Mouse (Mus musculus) stomach, embryonic 15.5 days (tissue): ENCODE data around the gene Dnase2b. TPM values are rescaled to one million over a fixed set of nuclear protein-coding genes. Genes with fewer than 3 reads are reported as not detected.

Source experiments
- ATAC-seq: fragments of 200-750 bp; cut with Nextera tagmentation; 2 replicates; pipeline ENCODE4 v1.8.0; 2017; ENCODE audit warnings: low read depth, moderate number of reproducible peaks, moderate TSS enrichment; ENCODE audit not compliant: insufficient read depth, low FRiP score
- H3K27ac ChIP-seq: fragments of 300-500 bp; sonication (generic); 2 replicates; pipeline ENCODE4 v1.5.1; 2015; ENCODE audit warnings: mild to moderate bottlenecking, inconsistent platforms
- H3K27me3 ChIP-seq: fragments of 300-500 bp; sonication (generic); replicated peaks from 2 replicates; pipeline ENCODE4 v1.6.1; 2015; ENCODE audit warnings: inconsistent platforms
- H3K36me3 ChIP-seq: fragments of 300-500 bp; sonication (generic); 2 replicates; pipeline ENCODE4 v1.6.1; 2015; ENCODE audit warnings: inconsistent platforms
- H3K4me1 ChIP-seq: fragments of 300-500 bp; sonication (generic); 2 replicates; pipeline ENCODE4 v1.6.1; 2015; ENCODE audit warnings: inconsistent platforms
- H3K4me2 ChIP-seq: fragments of 300-500 bp; sonication (generic); 2 replicates; pipeline ENCODE4 v1.6.1; 2015; ENCODE audit warnings: mild to moderate bottlenecking, inconsistent platforms
- H3K4me3 ChIP-seq: fragments of 300-500 bp; sonication (generic); replicated peaks from 2 replicates; pipeline ENCODE4 v1.5.1; 2015; ENCODE audit warnings: inconsistent platforms
- H3K9ac ChIP-seq: fragments of 300-500 bp; sonication (generic); 2 replicates; pipeline ENCODE4 v1.6.1; 2015; ENCODE audit warnings: inconsistent platforms
- H3K9me3 ChIP-seq: fragments of 300-500 bp; sonication (generic); 2 replicates; pipeline ENCODE4 v1.6.1; 2016; ENCODE audit warnings: inconsistent platforms
- WGBS: fragments of 180-500 bp; shearing (Covaris S2); methylation state at CpG from one replicate; pipeline ENCODE4 v1.1.7; 2015; 5-methylcytosine and 5-hydroxymethylcytosine counted together
- polyA plus RNA-seq: library from polyadenylated mRNA; unstranded; fragments of >200 nt; fragmentation: Nextera tagmentation; extraction: Ambion mirVana; gene quantifications from 2 replicates; pipeline ENCODE4 v1.2.1, GENCODE M21; 2015

The Dnase2b gene
- polyA plus RNA-seq, 1 experiment from 2014 or later, result 0.24 TPM

GRCm38 (mm10) chr3:146586616-146587015, 28.8 kb downstream of the Dnase2b start:
- Histone ChIP-seq H3K4me2 (no peak overlapping the region), H3K4me1 (no peaks in the 10 kb centered on the region), H3K9me3 (no peaks in the 10 kb centered on the region), H3K27me3 (no peaks in the 10 kb centered on the region), H3K36me3 (no peaks in the 10 kb centered on the region), H3K4me3 (no peak overlapping the region), H3K9ac (no peak overlapping the region), H3K27ac (no peak overlapping the region)
- WGBS, result 94% methylated on average over 14 of the region's 14 CpGs
- ATAC-seq, result no peak

DNA sequence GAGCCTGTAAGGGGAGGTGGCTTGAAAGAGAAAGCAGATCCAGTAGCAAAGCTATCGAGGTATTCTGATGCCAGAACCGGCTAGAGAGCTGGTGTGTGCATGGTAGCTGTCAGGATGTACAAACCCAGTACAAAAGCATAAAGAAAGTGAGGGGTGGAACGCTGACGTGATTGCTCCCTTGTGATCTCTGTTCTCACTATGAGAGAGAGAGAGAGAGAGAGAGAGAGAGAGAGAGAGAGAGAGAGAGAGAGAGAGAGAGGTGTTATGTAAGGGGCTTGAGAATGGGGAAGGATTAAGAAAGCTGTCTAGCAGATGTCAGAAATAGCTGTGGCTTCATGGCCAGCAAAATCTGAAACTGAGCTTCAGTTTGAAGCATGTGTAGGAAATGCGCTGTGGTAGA, 31.5 kb downstream of the Dnase2b start:
- no peaks in the 10 kb centered on the region for H3K36me3 ChIP-seq
- no peak overlapping the region for H3K27ac ChIP-seq
- H3K27me3 ChIP-seq, result no peaks in the 10 kb centered on the region
- no peak overlapping the region for H3K4me3 ChIP-seq
- ATAC-seq, result no peak
- H3K9me3 ChIP-seq, result no peaks in the 10 kb centered on the region
- no peak overlapping the region for H3K4me2 ChIP-seq
- WGBS, result 61% methylated on average over 5 of the region's 5 CpGs
- H3K9ac ChIP-seq, result no peak overlapping the region
- H3K4me1 ChIP-seq, result no peaks in the 10 kb centered on the region

- H3K4me2 ChIP-seq, result no peak overlapping the region
- H3K27ac ChIP-seq, result no peak overlapping the region
- H3K4me3 ChIP-seq, result no peak overlapping the region
- H3K36me3 ChIP-seq, result no peaks in the 10 kb centered on the region
- H3K4me1 ChIP-seq, result no peaks in the 10 kb centered on the region
- no peaks in the 10 kb centered on the region for H3K27me3 ChIP-seq
- no peak for ATAC-seq
- 83% methylated on average over 4 of the region's 4 CpGs for WGBS
- no peak overlapping the region for H3K9ac ChIP-seq
- no peaks in the 10 kb centered on the region for H3K9me3 ChIP-seq
Observed at GRCm38 (mm10) chr3:146583478-146583877, 31.9 kb downstream of the Dnase2b start.

DNA sequence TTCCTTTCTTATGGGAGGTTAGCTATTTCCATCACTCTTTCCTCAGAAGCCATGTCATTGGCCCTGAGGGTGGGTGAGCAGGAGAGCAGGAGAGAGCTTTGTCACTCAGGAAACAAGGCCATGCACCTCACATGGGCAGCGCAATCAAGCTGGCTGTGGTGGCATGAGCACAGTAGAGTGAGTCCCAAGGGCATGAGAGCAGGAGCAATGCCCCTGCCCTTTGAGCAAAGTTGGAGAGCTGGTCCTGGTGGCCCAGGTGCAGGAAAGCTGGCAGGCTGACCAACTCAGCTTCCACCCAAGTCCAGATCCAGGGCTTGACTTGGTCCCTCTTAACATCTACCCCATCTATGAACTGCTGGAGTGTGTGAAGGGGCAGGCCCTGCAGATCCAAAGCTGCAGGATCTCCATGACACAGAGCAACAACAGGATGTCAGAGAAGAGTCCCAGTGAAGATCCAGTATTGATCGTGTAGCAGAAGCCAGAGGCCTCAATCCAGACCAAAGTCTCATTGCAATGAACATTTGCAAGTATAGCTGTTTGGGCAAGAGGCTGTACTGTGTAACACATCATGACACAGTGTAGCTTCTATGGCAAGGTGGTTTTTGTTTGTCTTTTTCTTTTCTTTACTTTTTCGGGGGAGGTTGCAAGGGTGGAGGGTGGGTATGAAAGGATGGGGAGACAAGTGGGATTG, 35.2 kb downstream of the Dnase2b start:
- Histone ChIP-seq H3K27me3 (no peaks in the 10 kb centered on the region), H3K4me1 (no peaks in the 10 kb centered on the region), H3K9me3 (no peaks in the 10 kb centered on the region), H3K36me3 (no peaks in the 10 kb centered on the region), H3K4me3 (no peak overlapping the region), H3K9ac (no peak overlapping the region), H3K4me2 (no peak overlapping the region), H3K27ac (no peak overlapping the region)
- no peak for ATAC-seq
- WGBS, result 82% methylated on average over 3 of the region's 3 CpGs

- Histone ChIP-seq H3K4me1 (no peaks in the 10 kb centered on the region), H3K4me2 (no peak overlapping the region), H3K9ac (no peak overlapping the region), H3K4me3 (no peak overlapping the region), H3K27me3 (no peaks in the 10 kb centered on the region), H3K27ac (no peak overlapping the region), H3K36me3 (no peaks in the 10 kb centered on the region), H3K9me3 (no peaks in the 10 kb centered on the region)
- ATAC-seq, result no peak
- 53% methylated on average over 2 of the region's 2 CpGs for WGBS
Observed at GRCm38 (mm10) chr3:146577591-146577990, 37.8 kb downstream of the Dnase2b start.

GRCm38 (mm10) chr3:146571341-146571740, 44.1 kb downstream of the Dnase2b start:
- H3K4me2 ChIP-seq, result no peak overlapping the region
- no peaks in the 10 kb centered on the region for H3K4me1 ChIP-seq
- H3K9me3 ChIP-seq, result no peaks in the 10 kb centered on the region
- no peaks in the 10 kb centered on the region for H3K27me3 ChIP-seq
- no peak overlapping the region for H3K27ac ChIP-seq
- ATAC-seq, result no peak
- H3K4me3 ChIP-seq, result no peak overlapping the region
- no peaks in the 10 kb centered on the region for H3K36me3 ChIP-seq
- 70% methylated on average over 1 of the region's 1 CpGs for WGBS
- no peak overlapping the region for H3K9ac ChIP-seq

- Histone ChIP-seq H3K4me3 (no peak overlapping the region), H3K4me2 (no peak overlapping the region), H3K9ac (no peak overlapping the region), H3K4me1 (no peaks in the 10 kb centered on the region), H3K27me3 (no peaks in the 10 kb centered on the region), H3K27ac (no peak overlapping the region), H3K36me3 (no peaks in the 10 kb centered on the region), H3K9me3 (no peaks in the 10 kb centered on the region)
- no peak for ATAC-seq
- WGBS, result 76% methylated on average over 6 of the region's 6 CpGs
Observed at GRCm38 (mm10) chr3:146570939-146571338, 44.5 kb downstream of the Dnase2b start.

- 68% methylated on average over 10 of the region's 10 CpGs for WGBS
- H3K4me1 ChIP-seq, result no peaks in the 10 kb centered on the region
- H3K9me3 ChIP-seq, result no peaks in the 10 kb centered on the region
- no peak within 1 kb of the TSS for H3K4me2 ChIP-seq
- H3K4me3 ChIP-seq, result no peak within 1 kb of the TSS
- ATAC-seq, result no peak
- no peaks in the 10 kb centered on the region for H3K36me3 ChIP-seq
- H3K27me3 ChIP-seq, result no peaks in the 10 kb centered on the region
- H3K9ac ChIP-seq, result no peak within 1 kb of the TSS
- no peak within 1 kb of the TSS for H3K27ac ChIP-seq
Observed at GRCm38 (mm10) chr3:146570148-146570782, 45.1 kb downstream of the Dnase2b start, which contains the start of gene Uox. TSS of gene Uox (plus strand) at chr3:146570426.

DNA sequence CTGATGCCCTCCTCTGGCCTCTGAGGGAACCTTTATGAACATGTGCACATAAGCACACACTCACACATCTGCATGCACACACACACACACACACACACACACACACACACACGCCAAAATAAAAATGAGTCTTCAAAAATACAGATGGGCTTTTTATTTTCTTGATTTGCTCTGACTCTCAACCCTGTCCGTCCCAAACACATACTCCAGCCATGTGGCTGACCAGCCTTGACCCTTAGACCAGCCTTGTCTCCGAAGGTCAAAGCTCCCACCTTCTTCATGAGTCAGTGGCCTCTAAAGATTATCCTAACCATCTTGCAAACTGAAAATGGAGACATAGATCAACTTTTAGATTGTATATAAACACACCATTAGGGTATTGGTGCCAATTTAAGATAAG, 45.8 kb downstream of the Dnase2b start:
- H3K4me2 ChIP-seq, result no peak overlapping the region
- no peaks in the 10 kb centered on the region for H3K9me3 ChIP-seq
- no peak overlapping the region for H3K4me3 ChIP-seq
- WGBS, result 76% methylated on average over 3 of the region's 3 CpGs
- no peaks in the 10 kb centered on the region for H3K4me1 ChIP-seq
- ATAC-seq, result no peak
- no peaks in the 10 kb centered on the region for H3K36me3 ChIP-seq
- H3K27ac ChIP-seq, result no peak overlapping the region
- H3K9ac ChIP-seq, result no peak overlapping the region
- H3K27me3 ChIP-seq, result no peaks in the 10 kb centered on the region

- no peaks in the 10 kb centered on the region for H3K4me1 ChIP-seq
- no peak overlapping the region for H3K27ac ChIP-seq
- H3K9ac ChIP-seq, result no peak overlapping the region
- peak; percentile 61 for ATAC-seq
- no peaks in the 10 kb centered on the region for H3K27me3 ChIP-seq
- no peak overlapping the region for H3K4me3 ChIP-seq
- no peaks in the 10 kb centered on the region for H3K9me3 ChIP-seq
- H3K36me3 ChIP-seq, result no peaks in the 10 kb centered on the region
- H3K4me2 ChIP-seq, result no peak overlapping the region
- 60% methylated on average over 9 of the region's 9 CpGs for WGBS
Observed at GRCm38 (mm10) chr3:146567884-146568530, 47.4 kb downstream of the Dnase2b start.

DNA sequence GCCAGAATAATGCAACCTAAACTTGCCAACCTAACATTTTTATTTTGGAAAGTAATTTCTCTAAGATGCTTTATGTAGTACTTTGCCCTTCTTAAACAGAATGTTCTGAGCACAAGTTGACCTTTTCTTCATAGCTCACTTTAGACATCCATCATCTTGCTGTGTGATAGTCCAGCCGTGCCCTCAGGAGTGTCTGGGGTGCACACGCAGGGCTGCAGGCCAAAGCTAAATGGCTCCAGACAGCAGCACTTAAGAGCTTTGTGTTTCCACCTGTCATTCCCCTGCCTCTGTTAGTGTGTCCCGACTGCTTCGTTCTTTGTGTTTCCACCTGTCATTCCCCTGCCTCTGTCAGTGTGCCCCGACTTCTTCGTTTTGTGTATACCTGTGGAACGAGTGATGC, 48.0 kb downstream of the Dnase2b start:
- H3K36me3 ChIP-seq, result no peaks in the 10 kb centered on the region
- 38% methylated on average over 7 of the region's 7 CpGs for WGBS
- no peaks in the 10 kb centered on the region for H3K9me3 ChIP-seq
- no peak; the same call in 1 of the 2 replicates for ATAC-seq
- no peak overlapping the region for H3K9ac ChIP-seq
- no peak overlapping the region for H3K4me2 ChIP-seq
- H3K4me1 ChIP-seq, result no peaks in the 10 kb centered on the region
- no peak overlapping the region for H3K4me3 ChIP-seq
- H3K27me3 ChIP-seq, result no peaks in the 10 kb centered on the region
- no peak overlapping the region for H3K27ac ChIP-seq

GRCm38 (mm10) chr3:146565065-146565411, 50.4 kb downstream of the Dnase2b start:
- Histone ChIP-seq H3K27me3 (no peaks in the 10 kb centered on the region), H3K9ac (no peak overlapping the region), H3K4me2 (no peak overlapping the region), H3K4me3 (no peak overlapping the region), H3K9me3 (no peaks in the 10 kb centered on the region), H3K27ac (no peak overlapping the region), H3K4me1 (no peaks in the 10 kb centered on the region), H3K36me3 (no peaks in the 10 kb centered on the region)
- WGBS, result 97% methylated on average over 1 of the region's 1 CpGs
- no peak for ATAC-seq
